Mouse (Mus musculus): ENCODE data around the gene Il17ra.

The Il17ra gene

DNA sequence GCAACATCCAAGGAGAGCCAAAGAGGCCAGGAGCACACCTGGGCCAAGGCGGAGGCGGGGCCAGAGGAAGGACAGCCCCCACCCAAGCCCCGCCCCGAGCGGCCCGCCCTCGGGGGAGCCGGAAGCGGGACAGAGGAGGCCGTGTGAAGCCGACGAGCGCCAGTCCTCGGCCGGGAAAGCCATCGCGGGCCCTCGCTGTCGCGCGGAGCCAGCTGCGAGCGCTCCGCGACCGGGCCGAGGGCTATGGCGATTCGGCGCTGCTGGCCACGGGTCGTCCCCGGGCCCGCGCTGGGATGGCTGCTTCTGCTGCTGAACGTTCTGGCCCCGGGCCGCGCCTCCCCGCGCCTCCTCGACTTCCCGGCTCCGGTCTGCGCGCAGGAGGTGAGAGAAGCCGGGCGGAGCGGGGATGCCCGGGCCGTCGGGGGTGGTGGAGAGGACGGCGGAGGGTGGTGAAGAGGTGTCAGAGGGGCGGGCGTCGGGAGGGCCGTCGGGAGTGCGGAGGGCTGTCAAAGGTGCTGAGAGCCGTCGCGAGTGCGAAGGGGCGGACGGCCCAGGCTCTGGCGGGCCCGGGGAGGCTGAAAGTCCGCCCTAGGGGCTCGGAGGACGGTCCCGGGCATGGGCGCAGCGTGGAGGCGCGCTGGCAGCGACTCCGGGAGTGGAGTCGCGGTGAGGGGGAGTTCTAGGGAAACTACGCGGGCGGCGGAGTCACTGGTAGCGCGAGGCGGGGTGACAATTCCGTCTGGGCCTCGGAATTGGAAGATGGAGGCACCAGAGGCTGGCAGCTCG lies at the start of gene Il17ra:
Il17ra (plus strand) TSS at position 162 of the 786 bp plus-strand sequence.
- peak; percentile 36 for DNase-seq (ENCODE audit: low spot score)

DNA sequence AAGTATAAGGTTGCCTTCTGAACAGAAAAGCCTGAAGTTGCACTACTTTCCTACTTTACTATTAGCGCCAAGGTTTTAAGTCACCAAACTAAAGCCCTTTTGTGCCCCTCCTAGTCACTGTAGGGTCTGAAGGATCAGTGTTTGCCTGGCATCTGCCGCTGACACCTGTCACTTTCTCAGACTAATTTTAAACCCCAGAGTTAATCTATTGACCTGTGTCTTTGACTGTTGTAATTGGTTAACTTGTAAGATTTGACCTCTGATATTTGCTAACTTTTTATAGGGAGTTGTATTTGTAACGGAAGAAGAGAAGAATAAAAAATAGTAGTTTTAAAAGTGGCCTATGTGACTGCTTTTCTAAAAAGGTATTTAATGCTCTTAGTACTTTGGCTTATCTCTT lies 24.9 kb upstream of the Il17ra start:
- no peak for DNase-seq (ENCODE audit: low spot score)

DNA sequence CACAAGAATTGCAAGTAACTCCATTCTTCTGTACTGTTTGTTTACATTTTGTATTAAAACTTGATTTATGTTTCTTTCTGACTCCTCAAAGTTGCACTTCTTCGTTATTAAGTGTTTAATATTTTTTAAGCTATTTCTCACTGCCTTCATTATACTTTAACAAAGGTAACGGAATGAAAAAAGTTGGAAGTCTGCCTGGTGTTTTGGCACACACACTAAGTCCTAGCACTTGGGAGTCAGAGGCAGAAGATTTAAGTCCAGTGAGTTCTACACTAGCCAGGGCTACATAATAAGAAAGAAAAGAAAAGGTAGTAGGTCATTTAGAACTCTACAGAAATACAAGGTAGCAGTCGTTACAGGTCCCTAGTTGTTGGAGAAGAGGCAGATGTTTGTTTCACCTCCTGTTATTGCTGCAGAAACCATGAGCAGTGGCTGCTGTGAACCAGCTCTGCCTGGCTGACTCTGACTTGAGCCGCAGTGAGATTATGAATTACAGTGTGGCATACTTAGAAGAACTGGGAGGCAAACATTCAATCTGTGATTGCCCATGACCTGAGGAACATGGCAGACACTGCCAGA lies 20.8 kb upstream of the Il17ra start:
- peak; percentile 72 for DNase-seq (ENCODE audit: low spot score)

DNA sequence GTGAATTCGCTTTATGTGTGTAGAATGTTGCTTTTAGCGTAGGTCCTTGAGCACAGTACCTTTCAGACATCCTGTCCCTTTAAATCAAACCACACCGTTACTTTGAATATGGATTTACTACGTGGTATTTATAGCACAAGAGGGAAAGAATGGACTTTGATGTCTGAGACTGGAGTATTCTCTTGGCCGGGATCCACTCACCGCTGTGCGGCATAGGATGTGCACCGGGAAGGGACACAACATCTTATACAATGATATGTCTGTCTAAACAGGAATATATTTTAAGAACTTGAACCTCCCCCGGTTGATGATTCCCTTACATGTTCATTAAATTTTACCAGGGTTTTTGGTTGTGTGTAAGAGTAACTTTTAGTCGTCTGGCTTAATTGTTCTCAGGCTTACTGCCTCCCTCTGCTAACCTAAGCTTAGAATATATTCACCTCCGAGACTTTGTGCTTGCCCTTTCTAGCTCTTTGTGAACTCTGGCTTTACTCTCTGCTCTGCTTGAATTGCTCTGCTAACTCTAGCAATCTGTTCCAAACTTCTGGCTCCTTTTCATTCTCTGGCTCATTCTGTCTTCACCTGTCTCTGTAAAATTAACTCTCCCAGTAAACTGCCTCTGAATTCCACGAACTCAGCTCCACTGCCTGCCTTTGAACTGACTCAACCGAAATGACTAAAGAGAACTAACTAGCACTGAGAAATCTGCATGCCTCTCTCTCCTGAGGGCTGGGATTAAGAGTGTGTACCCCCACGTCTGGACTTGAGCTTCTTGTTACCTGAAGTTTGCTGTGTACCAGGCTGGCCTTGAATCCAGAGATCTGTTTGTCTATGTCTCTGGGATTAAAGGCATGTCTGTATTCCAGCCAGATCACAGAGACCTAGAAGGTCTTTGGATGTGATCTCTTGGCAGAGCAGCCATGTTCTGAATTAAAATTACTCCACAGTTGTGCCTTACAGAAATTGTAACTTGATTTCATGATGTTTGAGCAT lies 19.4 kb upstream of the Il17ra start:
- no peak for DNase-seq (ENCODE audit: low spot score)

DNA sequence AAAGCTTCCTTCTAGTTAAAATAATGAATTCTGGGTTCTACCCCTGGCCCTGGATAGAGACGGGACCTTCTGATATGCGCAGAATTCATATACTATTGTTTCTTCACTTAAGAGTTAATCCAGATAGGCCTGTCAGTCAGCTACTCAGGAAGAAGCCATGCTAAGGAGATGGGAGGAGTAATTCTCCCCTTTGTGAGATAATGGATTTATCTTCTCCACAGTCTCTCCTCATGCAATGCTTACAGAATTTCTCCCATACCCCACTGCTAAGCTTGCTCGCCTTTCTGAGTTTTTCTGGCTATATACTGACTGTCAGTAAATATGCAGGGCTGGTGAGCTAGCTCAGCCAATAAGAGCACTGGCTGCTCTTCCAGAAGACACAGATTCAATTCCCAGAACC lies 12.8 kb upstream of the Il17ra start:
- no peak for DNase-seq (ENCODE audit: low spot score)

DNA sequence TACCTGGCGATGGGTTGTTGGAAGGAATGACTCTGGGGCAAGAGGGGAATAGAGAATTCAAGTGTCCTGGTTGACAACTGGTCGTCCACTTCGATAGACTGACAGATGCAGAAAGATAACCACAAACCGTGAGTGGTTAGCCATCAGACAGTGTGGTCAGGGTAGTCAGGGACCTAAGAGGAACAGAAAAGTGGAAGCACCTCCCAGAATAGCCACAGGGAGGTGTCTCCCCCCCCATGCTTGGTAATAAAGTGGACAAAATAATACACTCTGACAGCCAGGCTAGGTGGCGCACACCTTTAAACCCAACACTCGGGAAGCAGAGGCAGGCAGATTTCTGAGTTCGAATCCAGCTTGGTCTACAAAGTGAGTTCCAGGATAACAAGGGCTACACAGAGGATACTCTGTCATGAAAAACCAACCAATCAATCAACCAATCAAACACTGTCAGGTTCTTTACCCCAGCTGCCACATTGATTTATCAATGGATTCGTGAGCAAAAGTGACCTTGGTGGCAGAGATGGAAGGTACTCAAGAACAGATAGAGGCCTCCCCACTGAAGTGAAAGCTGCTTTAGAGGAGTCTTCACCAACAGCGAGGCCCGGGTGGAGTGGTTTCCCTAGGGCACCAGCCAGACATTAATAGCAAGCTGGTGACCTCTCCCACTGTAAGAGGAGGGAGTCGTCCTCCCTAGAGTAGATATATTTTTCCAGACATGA lies 10.5 kb upstream of the Il17ra start:
- DNase-seq (ENCODE audit: low spot score) = no peak

DNA sequence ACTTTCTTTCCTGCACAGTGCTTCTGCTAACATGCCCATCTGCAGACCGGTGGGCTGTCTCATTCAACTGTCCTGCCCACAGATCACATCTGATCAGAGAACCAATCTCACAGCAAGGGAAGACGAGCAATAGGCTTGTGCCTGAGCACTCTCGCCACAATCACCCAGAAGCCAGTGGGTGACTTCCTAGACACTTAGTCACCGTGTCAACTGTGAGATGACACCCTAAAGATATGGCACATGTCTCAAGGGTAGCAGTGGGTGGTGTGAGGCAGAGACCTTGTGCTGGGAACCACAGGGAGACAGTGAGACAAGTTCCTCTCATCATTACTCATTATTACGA lies 10.0 kb upstream of the Il17ra start:
- DNase-seq (ENCODE audit: low spot score) = no peak

DNA sequence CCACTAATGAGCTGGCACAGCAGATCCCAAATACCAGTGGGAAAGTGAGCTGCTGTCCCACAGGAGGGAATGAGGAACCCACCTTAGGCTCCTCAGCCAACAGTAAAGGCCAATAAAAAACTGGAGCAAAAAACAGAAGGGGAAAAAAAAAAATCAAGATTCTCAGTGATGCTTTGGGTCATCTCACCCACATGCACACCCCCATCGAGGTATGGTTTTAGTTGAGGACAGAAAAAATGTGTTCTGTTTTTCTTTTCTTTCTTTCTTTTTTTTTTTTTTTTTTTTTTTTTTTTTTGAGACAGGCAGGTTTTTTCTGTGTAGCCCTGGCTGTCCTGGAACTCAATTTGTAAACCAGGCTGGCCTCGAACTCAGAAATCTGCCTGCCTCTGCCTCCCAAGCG lies 9.5 kb upstream of the Il17ra start:
- DNase-seq (ENCODE audit: low spot score) = no peak

DNA sequence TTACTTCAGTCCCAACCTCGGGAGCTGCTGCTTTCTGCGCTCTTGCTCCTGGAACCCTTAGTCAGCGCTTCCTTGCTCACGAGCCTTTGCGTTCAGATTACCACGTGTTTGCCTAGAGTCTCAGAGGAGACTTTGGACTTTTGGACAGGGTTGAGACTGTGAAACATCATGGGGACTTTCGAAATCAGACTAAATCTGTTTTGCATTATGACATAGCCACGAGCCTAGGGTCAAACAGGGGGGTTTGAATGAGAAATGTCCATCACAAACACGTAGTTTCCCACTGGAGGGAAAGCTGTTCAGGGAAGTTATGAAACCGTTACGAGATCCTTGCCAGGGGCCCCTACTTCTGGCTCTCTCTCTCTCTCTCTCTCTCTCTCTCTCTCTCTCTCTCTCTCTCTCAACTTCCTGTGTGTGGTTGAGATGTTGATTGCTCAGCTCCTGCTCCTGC lies 8.4 kb upstream of the Il17ra start:
- peak; percentile 88 for DNase-seq (ENCODE audit: low spot score)

DNA sequence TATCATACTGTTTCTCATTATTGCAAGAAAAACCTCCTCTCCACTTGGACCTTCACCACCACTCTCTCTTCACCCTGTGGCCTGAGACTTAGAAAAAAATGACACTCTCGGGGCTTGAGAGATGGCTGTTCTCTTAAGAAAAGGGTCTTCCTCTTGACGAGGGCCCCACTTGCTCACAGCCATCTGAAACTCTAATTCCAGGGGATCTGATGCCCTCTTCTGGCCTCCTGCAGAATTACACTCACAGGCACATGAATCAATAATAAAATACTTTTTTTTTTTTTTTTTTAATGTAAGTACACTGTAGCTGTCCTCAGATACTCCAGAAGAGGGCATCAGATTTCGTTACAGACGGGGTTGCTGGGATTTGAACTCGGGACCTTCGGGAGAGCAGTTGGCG lies 6.0 kb upstream of the Il17ra start:
- DNase-seq (ENCODE audit: low spot score) = no peak

DNA sequence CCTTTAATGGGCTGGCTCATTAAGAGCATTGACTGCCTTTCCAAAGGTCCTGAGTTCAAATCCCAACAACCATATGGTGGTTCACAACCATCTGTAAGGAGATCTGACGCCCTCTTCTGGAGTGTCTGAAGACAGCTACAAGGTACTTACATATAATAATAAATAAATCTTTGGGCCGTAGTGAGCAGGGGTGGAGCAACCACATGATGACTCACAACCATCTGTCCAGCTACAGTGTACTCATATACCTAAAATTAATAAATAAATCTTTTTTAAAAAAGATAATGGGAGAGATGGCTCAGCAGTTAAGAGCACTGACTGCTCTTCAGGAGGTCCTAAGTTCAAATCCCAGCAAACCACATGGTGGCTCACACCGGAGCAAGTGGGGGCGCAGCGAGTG lies 5.3 kb upstream of the Il17ra start:
- no peak for DNase-seq (ENCODE audit: low spot score)

DNA sequence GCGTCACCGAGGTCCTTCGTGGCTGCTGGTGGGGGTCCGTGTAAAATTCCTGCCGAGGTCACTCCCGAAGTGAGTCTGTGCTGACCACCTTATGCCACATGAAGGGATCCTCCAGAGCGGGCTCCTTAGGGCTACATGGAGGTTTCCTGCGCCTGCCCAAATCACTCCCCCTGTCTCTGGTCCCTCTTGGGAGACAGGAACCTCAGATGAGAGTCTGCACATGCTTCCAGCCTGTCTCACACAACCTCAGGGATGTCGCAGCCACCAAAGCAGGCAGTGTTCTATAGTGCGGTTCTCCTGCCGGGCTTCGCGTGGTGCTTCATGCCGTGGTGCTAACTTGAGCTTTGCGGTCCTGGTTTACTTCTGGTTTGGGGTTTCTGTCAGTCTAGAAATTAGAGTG lies 1.8 kb upstream of the Il17ra start:
- DNase-seq (ENCODE audit: low spot score) = no peak

DNA sequence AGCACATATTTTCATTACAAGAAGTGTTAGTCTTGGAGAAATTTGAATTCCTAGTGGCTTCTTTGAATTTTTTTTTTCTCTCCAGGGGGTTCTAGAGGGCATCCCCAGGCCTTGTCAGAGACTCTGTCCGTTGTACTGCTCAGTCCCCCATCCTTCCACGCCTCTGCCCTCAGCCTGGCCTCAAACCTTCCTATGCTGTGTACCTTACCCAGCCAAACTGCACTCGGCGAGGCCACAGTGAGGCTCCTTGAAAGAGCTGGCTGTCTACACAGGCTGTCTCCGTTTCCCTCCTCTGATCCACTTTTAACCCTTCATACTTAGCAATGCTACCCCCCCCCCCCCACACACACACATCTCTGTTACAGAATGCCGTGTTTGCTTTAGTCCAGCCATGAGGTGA lies 796 bp upstream of the Il17ra start:
- no peak for DNase-seq (ENCODE audit: low spot score)

DNA sequence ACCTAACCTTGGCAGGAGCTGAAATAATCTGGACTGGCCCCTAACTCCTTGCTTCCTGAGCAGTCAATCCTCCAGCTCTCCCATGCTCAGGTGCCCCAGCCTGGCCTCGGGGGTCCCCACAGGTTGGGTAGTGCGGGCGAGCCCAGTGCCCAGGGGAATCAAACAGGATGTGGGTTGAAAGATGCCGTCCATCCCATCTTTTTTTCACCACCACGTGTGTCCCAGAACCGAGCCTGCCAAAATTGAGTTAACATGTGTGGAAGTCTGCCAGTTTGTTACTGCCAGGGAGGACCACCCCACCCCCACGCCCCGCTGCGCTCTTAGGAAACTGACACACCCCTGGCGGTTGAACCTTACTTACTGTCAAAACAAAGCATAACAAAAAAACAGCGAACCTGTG lies 837 bp downstream of the Il17ra start:
- peak; percentile 70 for DNase-seq (ENCODE audit: low spot score)

DNA sequence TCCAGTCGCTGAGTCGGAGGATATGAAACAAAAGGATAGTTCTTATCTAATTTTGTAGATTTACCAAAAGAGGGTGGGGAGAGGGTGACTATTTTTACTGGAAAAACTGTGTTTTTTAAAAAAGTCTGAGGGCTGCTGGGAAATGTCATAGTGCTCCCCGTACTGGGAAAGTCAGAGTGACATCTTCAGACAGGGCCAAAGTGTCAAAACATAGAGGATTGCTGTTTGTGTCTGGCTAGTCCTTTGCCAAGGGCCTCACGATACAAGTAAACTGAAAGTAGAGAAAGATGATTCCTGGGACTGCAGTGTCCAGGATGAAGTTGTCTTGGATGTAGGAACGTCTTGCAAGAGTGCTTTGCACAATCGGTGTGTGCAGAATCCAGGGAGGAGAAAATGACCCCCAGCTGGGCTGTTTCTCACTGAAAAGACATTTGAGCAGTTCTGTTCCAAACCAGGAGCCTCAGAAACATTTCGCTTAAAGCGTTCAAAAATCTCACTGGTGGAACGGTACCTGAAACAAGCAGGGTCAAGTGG lies 1.4 kb downstream of the Il17ra start:
- DNase-seq (ENCODE audit: low spot score) = peak; percentile 62

DNA sequence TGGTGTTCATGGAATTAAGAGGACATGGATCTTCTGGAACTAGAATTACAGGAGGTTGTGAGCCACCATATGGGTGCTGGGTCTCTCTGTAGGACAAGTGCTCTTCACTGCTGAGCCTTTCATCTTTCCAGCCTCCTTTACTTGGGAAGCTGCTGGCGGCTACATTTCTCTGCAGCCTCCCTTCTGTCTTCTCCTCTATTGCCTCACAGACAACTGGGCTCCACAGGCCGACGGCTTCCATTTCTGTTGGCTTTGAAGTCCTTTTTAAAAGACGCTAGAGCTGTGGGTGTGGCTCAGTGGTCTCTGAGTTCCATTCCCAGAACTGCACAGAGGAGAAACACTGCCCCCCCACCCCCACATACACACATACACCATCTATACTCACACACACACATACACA lies 2.3 kb downstream of the Il17ra start:
- DNase-seq (ENCODE audit: low spot score) = no peak

DNA sequence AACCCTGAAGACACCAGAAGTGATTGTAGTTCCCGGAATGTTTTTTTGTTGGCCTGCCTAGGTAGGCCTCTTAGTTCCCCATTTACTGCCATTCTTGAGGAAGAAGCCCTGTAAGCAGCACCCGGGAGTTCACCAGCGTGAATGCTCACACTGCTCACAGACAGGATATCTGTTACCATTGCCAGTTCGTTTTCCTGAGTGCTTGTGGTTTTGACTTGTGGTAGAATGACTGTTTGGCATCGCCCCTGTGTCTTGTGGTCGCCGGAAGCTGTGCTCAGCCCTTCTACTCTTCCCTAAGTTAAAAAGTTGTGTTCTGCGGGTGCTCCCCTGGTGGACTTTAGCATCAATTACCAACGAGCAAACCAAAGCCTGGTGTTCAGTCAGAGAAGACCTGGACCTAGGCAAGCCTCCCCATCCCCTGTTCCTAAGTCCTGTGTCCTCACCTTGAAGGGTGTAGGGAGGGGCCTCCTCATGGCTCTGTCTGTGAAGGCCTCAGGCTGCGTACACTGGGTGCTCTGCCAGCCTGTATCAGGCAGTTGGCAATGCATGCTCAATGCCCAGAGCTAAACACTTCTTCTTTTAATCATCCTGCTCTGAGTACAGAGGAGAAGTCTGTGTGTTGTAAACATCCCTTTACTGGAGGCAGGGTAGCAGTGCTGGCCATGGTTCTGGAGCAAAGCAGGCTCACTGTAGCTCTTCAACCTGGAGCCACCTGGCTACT lies 3.7 kb downstream of the Il17ra start:
- no peak for DNase-seq (ENCODE audit: low spot score)

DNA sequence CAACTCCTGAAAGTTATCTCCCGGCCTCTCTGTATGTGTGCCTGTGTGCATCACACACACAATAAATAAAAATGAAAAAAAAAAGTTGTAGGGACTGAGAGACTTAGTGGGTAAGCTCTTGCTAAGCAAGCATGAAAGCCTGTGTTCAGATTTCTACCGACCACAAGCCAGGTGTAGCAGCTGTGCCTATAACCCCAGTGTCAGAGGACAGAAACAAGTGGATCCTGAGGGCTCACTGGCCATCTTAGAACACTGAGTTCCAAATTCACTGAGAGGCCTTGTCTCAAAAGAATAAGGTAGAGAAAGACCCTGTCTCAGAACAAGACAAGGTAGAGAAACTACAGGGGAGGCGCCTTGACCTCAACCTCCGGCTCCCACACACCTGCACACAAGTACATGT lies 5.2 kb downstream of the Il17ra start:
- no peak for DNase-seq (ENCODE audit: low spot score)

DNA sequence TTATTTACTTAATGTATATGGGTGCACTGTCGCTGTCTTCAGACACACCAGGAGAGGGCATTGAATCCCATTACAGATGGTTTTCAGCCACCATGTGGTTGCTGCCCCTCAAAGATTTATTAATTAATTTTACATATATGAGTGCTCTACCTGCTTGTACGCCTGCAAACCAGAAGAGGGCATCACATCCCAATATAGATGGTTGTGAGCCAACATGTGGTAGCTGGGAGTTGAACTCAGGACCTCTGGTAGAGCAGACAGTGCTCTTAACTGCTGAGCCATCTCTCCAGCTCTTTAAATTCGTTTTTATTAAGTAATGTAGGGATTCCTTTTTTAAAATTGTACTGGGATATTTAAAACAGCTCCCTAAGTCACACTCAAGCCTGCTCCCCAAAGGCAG lies 6.2 kb downstream of the Il17ra start:
- DNase-seq (ENCODE audit: low spot score) = no peak

DNA sequence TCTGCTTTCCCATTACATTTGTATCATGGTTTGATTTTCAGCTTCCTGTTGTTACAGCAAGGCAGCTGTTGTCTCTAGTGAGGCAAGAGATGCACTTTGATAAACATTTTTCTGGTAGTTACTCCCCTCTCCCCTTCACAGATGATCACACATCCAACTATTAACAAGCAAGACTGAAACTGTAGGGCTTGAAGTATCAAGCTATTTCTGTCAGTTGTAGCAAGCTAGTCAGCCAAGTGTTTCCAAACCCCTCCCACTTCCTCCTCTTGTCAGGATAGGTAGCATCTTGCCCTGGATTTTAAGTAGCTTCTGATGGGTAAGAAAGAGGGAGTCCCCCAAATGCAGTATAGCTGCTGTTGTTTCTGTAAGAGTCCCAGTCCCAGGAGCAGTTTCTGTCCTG lies 6.7 kb downstream of the Il17ra start:
- peak; percentile 33 for DNase-seq (ENCODE audit: low spot score)

DNA sequence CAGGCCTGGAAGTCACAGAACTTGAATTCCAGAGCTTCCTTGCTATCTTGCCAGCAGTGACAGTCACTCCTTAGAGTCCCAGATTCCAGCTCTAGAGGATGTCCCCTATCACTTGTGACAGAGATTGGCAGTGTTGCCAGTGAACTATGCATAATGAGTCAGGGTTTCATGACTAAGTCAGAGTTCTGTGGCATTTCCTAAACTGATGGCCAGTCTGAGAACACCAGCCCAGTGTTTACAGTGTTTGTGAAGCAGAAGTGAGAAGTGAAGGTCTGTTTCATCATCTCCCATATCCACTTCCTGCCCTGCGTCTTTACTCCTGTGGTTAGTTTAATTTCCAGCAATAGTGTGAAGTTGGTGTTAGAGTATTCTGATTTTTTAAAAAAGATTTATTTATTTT lies 7.6 kb downstream of the Il17ra start:
- DNase-seq (ENCODE audit: low spot score) = peak; percentile 67
